Mouse (Mus musculus) cortical plate, adult 2 months (tissue): ENCODE measurements around the gene Zmym2. TPM values are rescaled to one million over a fixed set of nuclear protein-coding genes. Genes with fewer than 3 reads are reported as not detected.
"Not testable (repeated sequence)": the region's sequence is repeated elsewhere in the genome, so short reads cannot be mapped to it uniquely, and the experiment has no call there.

Experiments
- H3K27ac ChIP-seq: fragments of 200-500 bp; 2 replicates; pipeline ENCODE4 v1.5.1; 2012; ENCODE audit warnings: low read length, control low read depth, inconsistent platforms; ENCODE audit not compliant: insufficient read depth
- H3K4me1 ChIP-seq: fragments of 200-500 bp; 2 replicates; pipeline ENCODE4 v1.6.1; 2011; ENCODE audit warnings: low read length; ENCODE audit not compliant: control insufficient read depth, insufficient read depth
- H3K4me3 ChIP-seq: fragments of 200-500 bp; 2 replicates; pipeline ENCODE4 v1.5.1; 2011; ENCODE audit warnings: mild to moderate bottlenecking, low read length, control low read depth; ENCODE audit not compliant: insufficient read depth
- CTCF ChIP-seq: fragments of 200-500 bp; IDR thresholded peaks from 2 replicates; pipeline ENCODE4 v1.5.1; 2011; ENCODE audit warnings: mild to moderate bottlenecking, control low read depth, low read length; ENCODE audit not compliant: insufficient read depth; ENCODE audit errors: extremely low read depth
- POLR2A ChIP-seq: fragments of 200-500 bp; IDR thresholded peaks from 2 replicates; pipeline ENCODE4 v1.6.1; 2011; ENCODE audit warnings: mild to moderate bottlenecking, low read length, control low read depth; ENCODE audit not compliant: insufficient read depth; ENCODE audit errors: extremely low read depth
- polyA plus RNA-seq: library from polyadenylated mRNA; depleted of rRNA; stranded (reverse); fragments of >200 nt; gene quantifications from 2 replicates; pipeline ENCODE4 v1.2.3, GENCODE M21; 2012; rRNA removed

The Zmym2 gene
- 40.7 and 41.8 TPM in 2 replicates for polyA plus RNA-seq

DNA sequence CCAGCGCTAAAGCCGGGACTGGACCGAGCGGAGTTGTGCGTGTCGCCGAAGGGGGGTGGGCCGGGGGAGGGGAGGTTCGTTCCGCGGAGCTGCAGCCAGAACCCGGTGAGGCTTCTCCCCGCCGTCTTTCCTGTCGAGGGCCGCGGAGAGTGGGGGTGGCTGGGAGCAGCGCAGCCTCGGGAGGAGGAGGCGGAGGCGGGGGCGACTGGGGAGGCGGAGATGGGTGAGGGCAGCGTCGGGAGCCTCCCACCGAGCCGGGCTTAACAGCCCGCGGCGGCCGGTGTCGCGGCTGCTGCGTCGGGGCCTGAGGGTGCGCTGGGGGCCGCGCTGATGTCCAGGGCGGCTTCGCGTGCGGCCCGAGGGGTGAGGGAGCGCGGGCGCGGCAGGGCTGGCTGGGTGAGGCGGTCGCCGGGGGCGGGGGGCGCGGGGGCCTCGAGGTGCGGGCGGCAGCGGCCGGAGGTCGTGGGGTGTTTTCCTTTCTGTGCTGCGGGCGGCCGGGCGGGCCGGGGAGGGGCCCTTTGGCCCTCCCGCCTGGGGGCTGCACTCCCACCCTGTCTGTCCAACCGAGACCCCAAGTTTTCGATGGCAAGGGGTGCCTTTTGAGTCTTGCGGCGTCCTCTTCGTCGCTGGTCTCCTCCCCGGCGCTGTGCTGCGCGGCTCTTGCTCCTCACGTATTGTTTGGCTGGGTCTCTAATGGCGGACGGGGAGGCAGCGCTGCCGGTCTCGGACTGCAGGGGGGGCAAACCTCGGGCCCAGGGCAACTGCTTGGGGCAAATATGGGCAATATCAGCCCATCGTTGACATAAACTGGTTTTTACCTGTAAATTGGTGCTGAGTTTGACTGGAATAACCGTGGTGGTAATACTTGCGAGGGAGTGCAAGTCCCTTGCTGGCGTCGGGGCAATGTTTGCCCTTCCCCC lies at the start of gene Zmym2:
Gene Zmym2 (plus strand): TSS at position 60 of the 920 bp plus-strand sequence.
- not testable (repeated sequence) for H3K4me1 ChIP-seq
- TF ChIP-seq CTCF: 0 out of 2 replicates have a peak, but pooled peaks have one; percentile 18
- TF ChIP-seq POLR2A: 0 out of 2 replicates have a peak, but pooled peaks have one; percentile 7
- H3K4me3 ChIP-seq: peak within 1 kb of the TSS; percentile 65
- peak within 1 kb of the TSS; percentile 97 for H3K27ac ChIP-seq

DNA sequence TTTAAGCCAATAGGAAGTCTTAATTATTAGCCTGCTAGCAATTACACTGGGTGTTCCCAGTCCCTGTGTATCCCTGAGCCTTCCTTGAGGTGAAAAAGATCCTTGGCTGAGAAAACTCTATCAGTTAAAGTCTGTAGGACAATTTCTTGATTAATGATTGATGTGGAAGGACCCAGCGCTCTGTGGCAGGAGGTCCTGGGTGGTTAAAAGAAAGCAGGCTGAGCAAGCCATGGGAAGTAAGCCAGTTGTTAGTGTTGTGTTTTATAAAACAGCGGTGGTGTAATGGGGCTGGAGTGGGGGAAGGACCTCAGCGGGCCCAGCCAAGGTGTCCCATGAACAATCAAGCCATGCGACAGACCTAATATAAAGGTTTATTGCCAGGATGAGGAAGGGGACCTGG lies 42.4 kb upstream of the Zmym2 start:
- no peak overlapping the region for H3K4me3 ChIP-seq
- H3K4me1 ChIP-seq: no peaks in the 10 kb centered on the region
- H3K27ac ChIP-seq: no peak overlapping the region
- TF ChIP-seq CTCF (no peak), POLR2A (no peak)

DNA sequence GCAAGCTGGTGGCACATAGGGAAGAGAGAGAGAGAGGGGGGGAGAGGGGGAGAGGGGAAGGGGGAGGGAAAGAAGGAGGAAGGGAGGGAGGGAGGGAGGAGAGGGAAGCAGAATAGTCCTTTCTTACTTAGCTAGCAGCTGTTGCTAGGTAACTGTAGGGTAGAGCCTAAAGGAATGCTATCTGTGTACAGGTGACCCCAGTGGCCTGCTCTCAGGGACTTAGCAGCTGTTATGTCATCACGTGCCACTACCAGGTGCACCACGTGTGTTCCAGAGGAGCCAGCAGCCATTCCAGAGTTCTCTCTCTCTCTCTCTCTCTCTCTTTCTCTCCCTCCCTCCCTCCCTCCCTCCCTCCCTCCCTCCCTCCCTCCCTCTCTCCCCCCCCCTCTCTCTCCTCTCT lies 41.9 kb upstream of the Zmym2 start:
- H3K27ac ChIP-seq: no peak overlapping the region
- TF ChIP-seq POLR2A (no peak), CTCF (no peak)
- no peak overlapping the region for H3K4me3 ChIP-seq
- H3K4me1 ChIP-seq: no peaks in the 10 kb centered on the region

DNA sequence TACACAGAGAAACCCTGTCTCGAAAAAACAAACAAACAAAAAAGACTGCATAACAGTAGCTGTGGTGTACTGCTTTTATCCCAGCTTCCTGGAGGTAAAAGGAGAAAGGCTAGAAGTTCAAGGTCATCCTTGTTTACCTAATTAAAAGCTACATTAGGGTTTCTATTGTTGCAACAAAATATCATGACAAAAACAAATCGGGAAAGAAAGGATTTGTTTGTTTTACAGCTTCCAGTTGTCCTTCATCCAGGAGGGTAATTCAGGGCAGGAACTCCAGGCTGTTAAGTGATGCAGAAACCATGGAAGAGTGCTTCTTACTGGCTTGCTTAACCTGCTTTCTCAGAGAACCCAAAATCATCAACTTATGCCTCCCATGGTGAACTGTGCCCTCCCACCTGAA lies 38.1 kb upstream of the Zmym2 start:
- Histone ChIP-seq H3K4me1 (no peaks in the 10 kb centered on the region), H3K27ac (no peak overlapping the region), H3K4me3 (no peak overlapping the region)
- TF ChIP-seq CTCF: no peak
- TF ChIP-seq POLR2A: no peak

DNA sequence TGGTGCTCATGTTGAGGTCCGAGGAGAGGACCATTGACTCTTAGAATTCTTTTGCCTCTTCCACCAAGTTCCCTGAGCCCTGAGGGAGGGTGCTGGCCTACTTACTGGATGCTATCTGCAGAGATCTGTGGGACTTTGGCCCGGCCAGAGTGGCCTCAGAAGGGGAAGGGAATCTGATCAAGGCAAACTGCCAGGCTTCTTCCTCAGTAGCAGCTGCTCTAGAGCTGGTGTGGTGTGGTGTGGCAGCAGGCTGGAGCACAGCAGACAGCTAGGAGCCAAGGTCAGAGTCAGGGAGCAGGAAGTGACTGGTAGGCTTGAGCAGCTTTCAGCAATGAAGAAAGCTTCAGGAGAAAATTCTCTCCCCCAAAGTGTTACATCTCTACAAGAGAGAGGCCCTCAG lies 36.8 kb upstream of the Zmym2 start:
- no peaks in the 10 kb centered on the region for H3K4me1 ChIP-seq
- H3K4me3 ChIP-seq: no peak overlapping the region
- no peak overlapping the region for H3K27ac ChIP-seq
- TF ChIP-seq CTCF (no peak), POLR2A (no peak)

DNA sequence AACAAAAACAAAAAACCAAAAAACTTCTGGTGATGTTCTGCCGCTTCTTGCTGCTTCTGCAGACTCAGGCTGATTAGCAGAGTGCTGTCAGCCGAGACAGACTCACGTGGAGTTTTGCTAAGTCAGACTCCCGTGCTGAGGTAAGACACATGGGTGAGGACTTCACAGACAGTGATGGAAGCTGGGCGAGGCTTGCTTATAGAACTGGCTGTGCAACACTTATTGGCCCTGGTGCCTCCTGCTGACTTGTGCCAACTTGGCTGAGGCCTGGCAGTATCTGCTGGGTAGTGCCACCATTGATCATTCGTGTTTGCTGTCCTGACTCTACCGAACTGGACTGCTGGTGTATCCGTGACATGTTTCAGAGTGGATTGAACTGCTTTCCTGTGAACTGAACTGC lies 22.4 kb upstream of the Zmym2 start:
- TF ChIP-seq POLR2A (no peak), CTCF (no peak)
- Histone ChIP-seq H3K4me1 (no peaks in the 10 kb centered on the region), H3K4me3 (no peak overlapping the region), H3K27ac (no peak overlapping the region)

DNA sequence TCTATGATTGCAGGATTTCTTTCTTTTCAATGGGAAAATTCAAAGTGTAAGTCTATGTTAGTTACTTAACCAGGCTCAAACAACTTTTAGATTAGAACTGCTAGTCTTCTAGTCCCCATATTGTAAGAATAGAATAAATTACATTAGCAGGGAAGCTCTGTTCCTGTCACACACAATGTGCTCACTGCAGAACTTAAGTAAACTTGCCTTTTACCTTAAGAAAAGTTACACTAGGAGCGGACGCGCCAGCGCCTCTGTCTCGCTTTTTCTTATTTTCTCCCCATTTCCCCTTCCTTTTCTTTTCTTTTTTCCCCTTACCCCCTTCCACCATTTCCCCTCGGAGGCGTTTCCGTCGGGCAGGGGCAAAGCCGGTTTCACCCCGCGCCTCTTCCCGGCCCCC lies 21.8 kb upstream of the Zmym2 start:
- TF ChIP-seq CTCF (no peak), POLR2A (no peak)
- Histone ChIP-seq H3K4me1 (no peaks in the 10 kb centered on the region), H3K27ac (no peak overlapping the region), H3K4me3 (no peak overlapping the region)

DNA sequence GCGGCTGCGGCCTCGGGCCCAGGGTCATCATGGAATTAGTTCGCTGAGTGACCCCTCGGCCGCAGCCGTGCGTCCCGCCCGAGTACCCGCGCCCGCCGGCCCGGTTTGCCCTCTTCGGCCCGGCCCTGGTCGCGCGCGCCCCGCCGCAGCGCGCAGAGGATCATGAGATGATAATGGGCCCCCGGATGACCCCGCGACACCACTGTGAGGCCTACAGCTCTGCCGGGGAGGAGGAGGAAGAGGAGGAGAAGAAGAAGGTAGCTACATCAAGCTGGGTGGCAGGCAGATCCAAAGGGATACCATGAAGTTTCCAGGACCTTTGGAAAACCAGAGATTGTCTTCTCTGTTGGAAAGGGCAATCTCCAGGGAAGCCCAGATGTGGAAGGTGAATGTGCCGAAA lies 21.3 kb upstream of the Zmym2 start:
- not testable (repeated sequence) for H3K4me3 ChIP-seq

DNA sequence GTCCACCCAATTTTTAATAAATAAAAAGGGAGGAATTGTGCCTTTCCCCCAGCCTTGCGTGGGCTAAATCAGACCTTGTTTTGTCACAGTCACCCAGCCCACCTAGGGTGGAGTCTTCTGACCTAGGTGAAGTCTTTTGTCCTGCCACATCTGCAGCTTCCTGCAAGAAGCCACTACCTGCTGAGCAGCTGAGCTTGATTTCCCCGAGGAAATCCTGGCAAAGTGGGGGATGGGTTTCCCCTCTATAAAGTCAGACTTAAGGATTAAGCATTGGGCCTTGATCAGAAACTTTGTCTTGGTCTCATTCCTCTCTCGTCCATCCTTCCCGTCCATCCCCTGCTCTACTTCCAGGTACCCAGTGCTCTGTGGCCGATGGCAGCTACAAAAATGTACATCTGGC lies 12.9 kb upstream of the Zmym2 start:
- H3K27ac ChIP-seq: no peak overlapping the region

More for the DNA sequence above, 21.3 kb upstream of the Zmym2 start:
- not testable (repeated sequence) for H3K27ac ChIP-seq, H3K4me1 ChIP-seq

DNA sequence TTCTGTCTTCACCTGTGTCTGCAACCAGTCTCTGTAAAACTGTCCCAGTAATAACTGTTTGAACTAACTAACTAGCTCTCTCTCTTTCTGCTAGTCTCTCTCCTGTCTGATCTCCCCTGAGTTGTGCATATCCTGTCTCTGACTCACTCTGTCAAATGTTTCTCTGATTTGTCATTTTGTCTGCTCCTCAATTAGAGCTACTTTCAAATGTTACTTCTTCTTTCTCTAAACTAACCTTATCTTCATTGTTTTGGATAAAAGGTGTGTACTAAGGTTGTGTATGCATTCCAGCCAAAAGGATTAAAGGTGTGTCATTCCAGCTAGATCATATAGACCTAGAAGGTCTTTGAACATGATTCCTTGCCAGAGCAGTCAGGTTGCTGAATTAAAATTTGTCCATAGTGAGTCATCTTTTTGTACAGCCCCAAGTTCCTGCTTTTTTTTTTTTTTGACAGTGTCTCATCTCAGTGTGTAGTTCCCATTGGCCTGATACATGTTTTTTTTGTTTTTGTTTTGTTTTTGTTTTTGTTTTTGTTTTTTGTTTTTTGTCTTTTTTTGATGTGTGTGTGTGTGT lies 10.8 kb upstream of the Zmym2 start:
- H3K27ac ChIP-seq: no peak overlapping the region

More for the DNA sequence above, 12.9 kb upstream of the Zmym2 start:
- H3K4me3 ChIP-seq: no peak overlapping the region
- H3K4me1 ChIP-seq: no peaks in the 10 kb centered on the region
- TF ChIP-seq CTCF (no peak), POLR2A (no peak)

More for the DNA sequence above, 10.8 kb upstream of the Zmym2 start:
- H3K4me1 ChIP-seq: no peaks in the 10 kb centered on the region
- TF ChIP-seq POLR2A (no peak), CTCF (no peak)
- no peak overlapping the region for H3K4me3 ChIP-seq
